Mouse (Mus musculus): ENCODE results near the gene Chmp6. TPM values are rescaled to one million over a fixed set of nuclear protein-coding genes. Genes with fewer than 3 reads are reported as not detected.

The Chmp6 gene
- polyA plus RNA-seq, 1 experiment from 2014 or later: 100 TPM

DNA sequence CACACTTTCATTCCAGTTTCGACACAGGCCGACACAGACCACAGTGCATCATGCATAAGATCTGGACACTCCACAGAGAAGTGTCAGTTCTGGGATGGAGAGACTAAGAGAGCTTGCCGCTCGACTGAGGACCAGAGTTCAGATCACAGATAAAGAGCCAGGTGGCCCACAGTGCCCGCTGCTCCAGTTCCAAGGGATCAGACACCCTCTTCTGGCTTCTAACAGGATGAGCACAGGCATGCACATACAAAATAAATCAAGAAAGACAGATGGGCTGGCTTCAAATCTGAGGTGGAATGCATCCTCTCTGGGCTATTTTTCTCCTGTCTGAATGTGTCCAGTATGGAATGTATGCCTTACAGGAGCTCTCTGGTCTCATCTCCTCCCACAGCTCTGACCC, 13.5 kb downstream of the Chmp6 start:
- 88% methylated on average over 5 of the region's 5 CpGs for WGBS
- DNase-seq (no peak), ATAC-seq (ENCODE audit: low FRiP score, low TSS enrichment) (no peak)
- Histone ChIP-seq H3K4me3 (replicated peaks; ENCODE audit: low read depth, low read length) (no peak overlapping the region), H3K4me2 (ENCODE audit: low read length) (no peak overlapping the region), H3K27me3 (ENCODE audit: control insufficient read depth, insufficient read depth, low read length) (no peaks in the 10 kb centered on the region), H3K27ac (replicated peaks; ENCODE audit: low read depth, low read length) (no peak overlapping the region), H3K9me3 (ENCODE audit: control insufficient read depth, low read length) (no peaks in the 10 kb centered on the region), H3K4me1 (ENCODE audit: control insufficient read depth, insufficient read depth, low read length) (no peaks in the 10 kb centered on the region), H3K9ac (replicated peaks; ENCODE audit: low read length) (no peak overlapping the region), H3K36me3 (ENCODE audit: control insufficient read depth, insufficient read depth, low read length) (no peaks in the 10 kb centered on the region)

DNA sequence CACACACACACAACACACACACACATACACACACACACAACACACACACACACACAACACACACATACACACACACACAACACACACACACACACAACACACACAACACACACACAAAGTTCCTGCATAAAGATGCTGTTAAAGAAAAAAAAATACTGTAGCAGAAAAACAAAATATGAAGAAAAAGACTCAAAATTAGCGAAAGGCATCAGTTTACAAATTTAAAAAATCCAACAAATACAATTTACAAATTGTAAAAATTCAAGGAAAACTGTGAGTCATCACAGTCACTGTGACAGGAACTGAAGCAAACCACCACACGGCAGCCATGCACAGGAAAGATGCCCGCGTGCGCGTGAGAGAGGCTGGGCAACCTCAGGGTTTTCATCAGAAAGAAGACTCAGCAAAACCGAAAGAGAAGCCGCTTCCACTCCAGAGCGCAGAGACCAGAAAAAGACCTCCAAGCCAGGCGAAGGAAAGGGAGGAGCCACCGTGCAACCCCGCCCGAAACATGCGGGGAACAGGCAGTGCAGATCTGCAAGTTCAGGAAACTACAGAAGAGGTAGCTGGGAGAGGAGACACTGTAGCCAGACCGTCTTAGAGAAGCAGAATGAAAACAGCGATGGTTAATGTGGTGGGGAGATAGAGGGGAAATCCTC, 14.9 kb downstream of the Chmp6 start:
- H3K4me3 ChIP-seq (replicated peaks; ENCODE audit: low read depth, low read length): no peak overlapping the region
- no peak for DNase-seq
- no peaks in the 10 kb centered on the region for H3K36me3 ChIP-seq (ENCODE audit: control insufficient read depth, insufficient read depth, low read length)
- no peak overlapping the region for H3K27ac ChIP-seq (replicated peaks; ENCODE audit: low read depth, low read length)
- H3K27me3 ChIP-seq (ENCODE audit: control insufficient read depth, insufficient read depth, low read length): no peaks in the 10 kb centered on the region
- H3K9me3 ChIP-seq (ENCODE audit: control insufficient read depth, low read length): no peaks in the 10 kb centered on the region
- no peak overlapping the region for H3K4me2 ChIP-seq (ENCODE audit: low read length)
- WGBS: 82% methylated on average over 16 of the region's 16 CpGs
- no peaks in the 10 kb centered on the region for H3K4me1 ChIP-seq (ENCODE audit: control insufficient read depth, insufficient read depth, low read length)
- no peak overlapping the region for H3K9ac ChIP-seq (replicated peaks; ENCODE audit: low read length)
- ATAC-seq (ENCODE audit: low FRiP score, low TSS enrichment): no peak

DNA sequence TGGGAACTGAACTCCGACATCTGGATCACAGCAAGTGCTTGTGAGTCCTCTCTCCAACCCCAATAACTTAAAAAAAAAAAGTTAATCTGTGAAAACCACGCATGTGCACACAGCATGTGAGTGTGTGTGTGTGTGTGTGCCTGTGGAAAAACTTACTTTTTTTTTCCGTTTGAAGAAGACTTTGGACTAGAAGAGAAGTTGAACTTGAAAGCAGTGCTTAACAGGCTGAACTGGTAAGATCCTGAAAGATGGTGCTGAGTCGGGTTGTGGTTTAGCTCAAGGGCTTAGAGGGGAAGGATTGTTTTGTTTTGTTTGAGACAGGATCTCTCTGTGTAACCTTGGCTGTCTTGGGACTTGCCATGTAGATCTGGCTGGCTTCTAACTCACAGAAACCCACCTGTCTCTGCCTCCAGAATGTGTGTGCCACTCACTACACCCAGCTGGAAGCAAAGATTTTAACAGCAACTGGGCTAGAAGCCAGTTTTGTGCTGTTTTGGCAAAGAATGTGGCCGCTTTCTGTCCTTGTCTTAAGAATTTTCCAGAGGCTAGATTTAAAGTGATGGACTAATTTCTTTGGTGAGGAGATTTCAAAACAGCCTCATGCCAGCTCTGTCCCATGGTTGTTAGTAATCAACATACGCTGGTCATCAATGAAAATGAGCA, 16.5 kb downstream of the Chmp6 start:
- no peak overlapping the region for H3K27ac ChIP-seq (replicated peaks; ENCODE audit: low read depth, low read length)
- H3K9ac ChIP-seq (replicated peaks; ENCODE audit: low read length): no peak overlapping the region
- H3K4me3 ChIP-seq (replicated peaks; ENCODE audit: low read depth, low read length): no peak overlapping the region
- H3K4me2 ChIP-seq (ENCODE audit: low read length): no peak overlapping the region
- no peaks in the 10 kb centered on the region for H3K9me3 ChIP-seq (ENCODE audit: control insufficient read depth, low read length)
- no peak for ATAC-seq (ENCODE audit: low FRiP score, low TSS enrichment)
- 85% methylated on average over 6 of the region's 6 CpGs for WGBS
- H3K36me3 ChIP-seq (ENCODE audit: control insufficient read depth, insufficient read depth, low read length): no peaks in the 10 kb centered on the region
- no peaks in the 10 kb centered on the region for H3K4me1 ChIP-seq (ENCODE audit: control insufficient read depth, insufficient read depth, low read length)
- DNase-seq: no peak
- no peaks in the 10 kb centered on the region for H3K27me3 ChIP-seq (ENCODE audit: control insufficient read depth, insufficient read depth, low read length)

- 81% methylated on average over 10 of the region's 10 CpGs for WGBS
- no peak for ATAC-seq (ENCODE audit: low FRiP score, low TSS enrichment)
- Histone ChIP-seq H3K9ac (replicated peaks; ENCODE audit: low read length) (no peak overlapping the region), H3K4me2 (ENCODE audit: low read length) (no peak overlapping the region), H3K27ac (replicated peaks; ENCODE audit: low read depth, low read length) (no peak overlapping the region), H3K4me3 (replicated peaks; ENCODE audit: low read depth, low read length) (no peak overlapping the region), H3K4me1 (ENCODE audit: control insufficient read depth, insufficient read depth, low read length) (no peaks in the 10 kb centered on the region), H3K36me3 (ENCODE audit: control insufficient read depth, insufficient read depth, low read length) (no peaks in the 10 kb centered on the region), H3K27me3 (ENCODE audit: control insufficient read depth, insufficient read depth, low read length) (no peaks in the 10 kb centered on the region), H3K9me3 (ENCODE audit: control insufficient read depth, low read length) (no peaks in the 10 kb centered on the region)
- DNase-seq: no peak
Observed at GRCm38 (mm10) chr11:119931809-119932208, 18.6 kb downstream of the Chmp6 start.

GRCm38 (mm10) chr11:119933142-119933541, 19.9 kb downstream of the Chmp6 start:
- H3K9ac ChIP-seq (replicated peaks; ENCODE audit: low read length): no peak overlapping the region

GRCm38 (mm10) chr11:119933819-119934583, 20.8 kb downstream of the Chmp6 start:
- no peaks in the 10 kb centered on the region for H3K36me3 ChIP-seq (ENCODE audit: control insufficient read depth, insufficient read depth, low read length)
- DNase-seq (no peak), ATAC-seq (ENCODE audit: low FRiP score, low TSS enrichment) (no peak)
- 81% methylated on average over 8 of the region's 8 CpGs for WGBS
- no peak overlapping the region for H3K27ac ChIP-seq (replicated peaks; ENCODE audit: low read depth, low read length)
- no peak overlapping the region for H3K4me2 ChIP-seq (ENCODE audit: low read length)
- H3K9me3 ChIP-seq (ENCODE audit: control insufficient read depth, low read length): no peaks in the 10 kb centered on the region
- H3K9ac ChIP-seq (replicated peaks; ENCODE audit: low read length): no peak overlapping the region
- H3K4me1 ChIP-seq (ENCODE audit: control insufficient read depth, insufficient read depth, low read length): no peaks in the 10 kb centered on the region
- H3K27me3 ChIP-seq (ENCODE audit: control insufficient read depth, insufficient read depth, low read length): no peaks in the 10 kb centered on the region
- H3K4me3 ChIP-seq (replicated peaks; ENCODE audit: low read depth, low read length): no peak overlapping the region

More at GRCm38 (mm10) chr11:119933142-119933541, 19.9 kb downstream of the Chmp6 start:
- H3K36me3 ChIP-seq (ENCODE audit: control insufficient read depth, insufficient read depth, low read length): no peaks in the 10 kb centered on the region
- no peaks in the 10 kb centered on the region for H3K9me3 ChIP-seq (ENCODE audit: control insufficient read depth, low read length)
- no peak overlapping the region for H3K4me3 ChIP-seq (replicated peaks; ENCODE audit: low read depth, low read length)
- H3K4me1 ChIP-seq (ENCODE audit: control insufficient read depth, insufficient read depth, low read length): no peaks in the 10 kb centered on the region
- no peaks in the 10 kb centered on the region for H3K27me3 ChIP-seq (ENCODE audit: control insufficient read depth, insufficient read depth, low read length)
- H3K4me2 ChIP-seq (ENCODE audit: low read length): no peak overlapping the region
- 72% methylated on average over 4 of the region's 4 CpGs for WGBS
- no peak overlapping the region for H3K27ac ChIP-seq (replicated peaks; ENCODE audit: low read depth, low read length)
- ATAC-seq (ENCODE audit: low FRiP score, low TSS enrichment): no peak
- DNase-seq: no peak

GRCm38 (mm10) chr11:119934773-119935172, 21.5 kb downstream of the Chmp6 start:
- DNase-seq: no peak
- Histone ChIP-seq H3K4me3 (replicated peaks; ENCODE audit: low read depth, low read length) (no peak overlapping the region), H3K4me2 (ENCODE audit: low read length) (no peak overlapping the region), H3K4me1 (ENCODE audit: control insufficient read depth, insufficient read depth, low read length) (no peaks in the 10 kb centered on the region), H3K9me3 (ENCODE audit: control insufficient read depth, low read length) (no peaks in the 10 kb centered on the region), H3K36me3 (ENCODE audit: control insufficient read depth, insufficient read depth, low read length) (no peaks in the 10 kb centered on the region), H3K27me3 (ENCODE audit: control insufficient read depth, insufficient read depth, low read length) (no peaks in the 10 kb centered on the region), H3K27ac (replicated peaks; ENCODE audit: low read depth, low read length) (no peak overlapping the region), H3K9ac (replicated peaks; ENCODE audit: low read length) (no peak overlapping the region)
- no peak for ATAC-seq (ENCODE audit: low FRiP score, low TSS enrichment)
- 71% methylated on average over 8 of the region's 8 CpGs for WGBS

GRCm38 (mm10) chr11:119935457-119935856, 22.2 kb downstream of the Chmp6 start:
- Histone ChIP-seq H3K27me3 (ENCODE audit: control insufficient read depth, insufficient read depth, low read length) (no peaks in the 10 kb centered on the region), H3K36me3 (ENCODE audit: control insufficient read depth, insufficient read depth, low read length) (no peaks in the 10 kb centered on the region), H3K4me2 (ENCODE audit: low read length) (no peak overlapping the region), H3K4me3 (replicated peaks; ENCODE audit: low read depth, low read length) (no peak overlapping the region), H3K9me3 (ENCODE audit: control insufficient read depth, low read length) (no peaks in the 10 kb centered on the region), H3K9ac (replicated peaks; ENCODE audit: low read length) (no peak overlapping the region), H3K4me1 (ENCODE audit: control insufficient read depth, insufficient read depth, low read length) (no peaks in the 10 kb centered on the region), H3K27ac (replicated peaks; ENCODE audit: low read depth, low read length) (no peak overlapping the region)
- no peak for ATAC-seq (ENCODE audit: low FRiP score, low TSS enrichment)
- WGBS: 19% methylated on average over 6 of the region's 6 CpGs
- DNase-seq: peak; percentile 88
